Mouse (Mus musculus): Measurements from ENCODE around the gene Fgf6. TPM values are rescaled to one million over a fixed set of nuclear protein-coding genes. Genes with fewer than 3 reads are reported as not detected.

Fgf6 gene
- total RNA-seq, 2 experiments from 2014 or later, result not detected

DNA sequence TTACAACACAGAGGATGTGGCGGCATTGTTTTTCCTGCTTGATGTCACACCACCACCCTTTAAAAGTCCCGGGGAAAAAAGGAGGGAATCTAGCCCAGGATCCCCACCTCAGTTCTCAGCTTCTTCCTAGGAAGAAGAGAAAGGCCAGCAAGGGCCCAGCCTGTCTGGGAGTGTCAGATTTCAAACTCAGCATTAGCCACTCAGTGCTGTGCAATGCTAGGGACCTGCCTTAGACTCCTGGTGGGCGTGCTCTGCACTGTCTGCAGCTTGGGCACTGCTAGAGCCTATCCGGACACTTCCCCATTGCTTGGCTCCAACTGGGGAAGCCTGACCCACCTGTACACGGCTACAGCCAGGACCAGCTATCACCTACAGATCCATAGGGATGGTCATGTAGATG, 57.4 kb downstream of the Fgf6 start, which contains the start of gene Fgf23:
Fgf23 (plus strand) TSS at position 86 of the 400 bp plus-strand sequence.
- peak; percentile 71 for ATAC-seq (replicated peaks; ENCODE audit: poor library complexity, severe bottlenecking)

Other genes with a start within 250 kb of the Fgf6 start
- gene Ndufa9, start 166.4 kb upstream of the Fgf6 start, total RNA-seq (2014; fragmentation: Nextera tagmentation), result 76.0 and 87.8 TPM in 2 replicates
- gene Ndufa9, start 166.4 kb upstream of the Fgf6 start, total RNA-seq (2017), result 153 and 186 TPM in 2 replicates
- gene Akap3, start 162.5 kb upstream of the Fgf6 start, total RNA-seq (2014; fragmentation: Nextera tagmentation), result not detected in 2 replicates
- not detected in 2 replicates for gene Akap3, start 162.5 kb upstream of the Fgf6 start, total RNA-seq (2017)
- not detected in 2 replicates for gene Dyrk4, start 93.7 kb upstream of the Fgf6 start, total RNA-seq (2014; fragmentation: Nextera tagmentation)
- not detected in 2 replicates for gene Dyrk4, start 93.7 kb upstream of the Fgf6 start, total RNA-seq (2017)
- 45.2 and 51.5 TPM in 2 replicates for gene Rad51ap1, start 76.0 kb upstream of the Fgf6 start, total RNA-seq (2014; fragmentation: Nextera tagmentation)
- gene Rad51ap1, start 76.0 kb upstream of the Fgf6 start, total RNA-seq (2017), result 140 and 161 TPM in 2 replicates
- 33.5 and 37.2 TPM in 2 replicates for gene D6Wsu163e, start 75.6 kb upstream of the Fgf6 start, total RNA-seq (2014; fragmentation: Nextera tagmentation)
- gene D6Wsu163e, start 75.6 kb upstream of the Fgf6 start, total RNA-seq (2017), result 40.2 and 51.9 TPM in 2 replicates
- not detected in 2 replicates for gene Fgf23, start 57.3 kb downstream of the Fgf6 start, total RNA-seq (2014; fragmentation: Nextera tagmentation)
- gene Fgf23, start 57.3 kb downstream of the Fgf6 start, total RNA-seq (2017), result not detected in 2 replicates
- 10.7 and 11.6 TPM in 2 replicates for gene Tigar, start 94.0 kb downstream of the Fgf6 start, total RNA-seq (2014; fragmentation: Nextera tagmentation)
- gene Tigar, start 94.0 kb downstream of the Fgf6 start, total RNA-seq (2017), result 12.8 and 18.5 TPM in 2 replicates
- 125 and 390 TPM in 2 replicates for gene Ccnd2, start 136.6 kb downstream of the Fgf6 start, total RNA-seq (2014; fragmentation: Nextera tagmentation)
- 51.6 and 54.8 TPM in 2 replicates for gene Ccnd2, start 136.6 kb downstream of the Fgf6 start, total RNA-seq (2017)